ENCODE assay signal across 15 mouse cellular contexts in the genomic region with DNA sequence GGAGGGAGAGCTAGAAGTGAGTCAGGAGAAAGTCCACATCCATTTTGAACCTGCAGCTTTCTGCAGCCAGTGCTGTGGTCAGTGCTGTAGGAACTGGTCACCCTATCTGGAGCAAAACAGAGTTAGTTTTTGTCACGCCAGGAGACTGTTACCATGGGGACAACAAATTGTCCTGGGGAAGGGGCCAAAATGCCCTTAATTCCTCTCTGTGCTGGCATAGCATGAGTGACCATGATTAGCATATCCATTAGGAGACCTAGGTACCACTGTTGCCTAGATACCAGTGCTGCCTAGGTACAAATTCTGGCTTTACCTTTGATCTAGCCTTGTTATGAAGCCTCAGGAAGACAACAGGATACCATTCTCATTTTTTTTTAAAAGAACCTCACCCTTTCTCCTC.
DNase-seq lines count a peak whose midpoint lies in the region; ATAC-seq and TF ChIP-seq lines count a peak whose summit lies in the region.
"Had no signal": no experiment of that assay in that cellular context is flagged by ENCODE, and none has a peak within 500 bp of the region (broad histone marks: within the 10 kb centered on the region; RNA-seq: fewer than 3 reads in every experiment).

No protein-coding gene starts in this region.

- no peak for ATAC-seq in forebrain, embryonic 14.5 days
- ATAC-seq in stomach, postnatal 0 days (ENCODE audit: low FRiP score, low TSS enrichment) = no peak
- no peak for ATAC-seq in liver, embryonic 12.5 days

- no peaks in the 10 kb centered on the region for H3K36me3 ChIP-seq in forebrain, embryonic 14.5 days (ENCODE audit: control insufficient read depth, insufficient read depth, low read length)
- H3K36me3 ChIP-seq in forebrain, embryonic 10.5 days (replicated peaks) = no peaks in the 10 kb centered on the region
- H3K36me3 ChIP-seq in stomach, postnatal 0 days (ENCODE audit: control insufficient read depth, insufficient read depth, low read length) = no peaks in the 10 kb centered on the region
- H3K36me3 ChIP-seq in liver, embryonic 12.5 days = no peaks in the 10 kb centered on the region
- H3K36me3 ChIP-seq: heart, embryonic 13.5 days; midbrain, embryonic 12.5 days; stomach, embryonic 15.5 days had no signal

- no peak overlapping the region for H3K9ac ChIP-seq in forebrain, embryonic 14.5 days (ENCODE audit: low read length)
- H3K9ac ChIP-seq in stomach, postnatal 0 days (ENCODE audit: low read length) = no peak overlapping the region
- H3K9ac ChIP-seq in liver, embryonic 12.5 days = no peak overlapping the region
- H3K9ac ChIP-seq: heart, embryonic 13.5 days; midbrain, embryonic 12.5 days; stomach, embryonic 15.5 days had no signal

- no peaks in the 10 kb centered on the region for H3K27me3 ChIP-seq in forebrain, embryonic 14.5 days (replicated peaks; ENCODE audit: control insufficient read depth, insufficient read depth, low read length)
- no peaks in the 10 kb centered on the region for H3K27me3 ChIP-seq in forebrain, embryonic 10.5 days (ENCODE audit: poor library complexity, severe bottlenecking)
- no peaks in the 10 kb centered on the region for H3K27me3 ChIP-seq in stomach, postnatal 0 days (ENCODE audit: control insufficient read depth, insufficient read depth, low read length)
- no peaks in the 10 kb centered on the region for H3K27me3 ChIP-seq in liver, embryonic 12.5 days (replicated peaks)
- H3K27me3 ChIP-seq: heart, embryonic 13.5 days; midbrain, embryonic 12.5 days; stomach, embryonic 15.5 days had no signal

- H3K4me2 ChIP-seq in forebrain, embryonic 14.5 days (ENCODE audit: low read length) = no peak overlapping the region
- no peak overlapping the region for H3K4me2 ChIP-seq in stomach, postnatal 0 days (replicated peaks; ENCODE audit: low read depth)
- no peak overlapping the region for H3K4me2 ChIP-seq in liver, embryonic 12.5 days
- H3K4me2 ChIP-seq: heart, embryonic 13.5 days; midbrain, embryonic 12.5 days; stomach, embryonic 15.5 days had no signal

- TF ChIP-seq EP300 in stomach, postnatal 0 days (optimal IDR thresholded peaks at IDR 0.05) = no peak

- H3K4me1 ChIP-seq in forebrain, embryonic 14.5 days (ENCODE audit: control insufficient read depth, insufficient read depth, low read length) = no peaks in the 10 kb centered on the region
- H3K4me1 ChIP-seq in forebrain, embryonic 10.5 days = peaks cover 5% of the 10 kb centered on the region
- H3K4me1 ChIP-seq in stomach, postnatal 0 days (replicated peaks; ENCODE audit: control insufficient read depth, insufficient read depth) = no peaks in the 10 kb centered on the region
- no peaks in the 10 kb centered on the region for H3K4me1 ChIP-seq in liver, embryonic 12.5 days
- H3K4me1 ChIP-seq: heart, embryonic 13.5 days; stomach, embryonic 15.5 days had no signal

- WGBS in forebrain, embryonic 14.5 days = 21% methylated on average over 1 of the region's 1 CpGs
- 36% methylated on average over 1 of the region's 1 CpGs for WGBS in forebrain, embryonic 10.5 days
- 16% methylated on average over 1 of the region's 1 CpGs for WGBS in stomach, postnatal 0 days
- WGBS in liver, embryonic 12.5 days (ENCODE audit: insufficient replicate concordance) = 31% methylated on average over 1 of the region's 1 CpGs

- peak; percentile 20 for DNase-seq in forebrain, embryonic 14.5 days (ENCODE audit: low spot score)
- DNase-seq in forebrain, embryonic 10.5 days (ENCODE audit: extremely low spot score, low spot score) = no peak
- peak; percentile 21 for DNase-seq in layer of hippocampus, adult 11-12 months (ENCODE audit: low spot score)
- DNase-seq in layer of hippocampus, adult 9-10 months (ENCODE audit: low spot score) = no peak
- peak; percentile 9 to 16 for DNase-seq in right cerebral cortex, postnatal 36 days (ENCODE audit: low spot score in 2 of 2)
- DNase-seq in right cerebral cortex, postnatal 4 days = no peak
- no peak for DNase-seq in stomach, postnatal 0 days (ENCODE audit: low spot score)
- DNase-seq: lung, adult 18-20 months; lung, postnatal 36 days; spleen, adult 18-20 months; thymus, postnatal 14 days had no signal

- H3K27ac ChIP-seq in forebrain, embryonic 14.5 days (ENCODE audit: low read depth, low read length) = no peak overlapping the region
- no peak overlapping the region for H3K27ac ChIP-seq in forebrain, embryonic 10.5 days
- no peak overlapping the region for H3K27ac ChIP-seq in stomach, postnatal 0 days (replicated peaks)
- H3K27ac ChIP-seq in liver, embryonic 12.5 days = no peak overlapping the region
- H3K27ac ChIP-seq: heart, embryonic 13.5 days; midbrain, embryonic 12.5 days; stomach, embryonic 15.5 days had no signal

- H3K4me3 ChIP-seq in forebrain, embryonic 14.5 days (ENCODE audit: low read depth, low read length) = no peak overlapping the region
- H3K4me3 ChIP-seq in forebrain, embryonic 10.5 days = no peak overlapping the region
- H3K4me3 ChIP-seq in stomach, postnatal 0 days (ENCODE audit: low read depth, low read length) = no peak overlapping the region
- no peak overlapping the region for H3K4me3 ChIP-seq in liver, embryonic 12.5 days
- H3K4me3 ChIP-seq: heart, embryonic 13.5 days; midbrain, embryonic 12.5 days; stomach, embryonic 15.5 days had no signal

- TF ChIP-seq CTCF in stomach, postnatal 0 days (IDR thresholded peaks at IDR 0.05; ENCODE audit: low read depth) = no peak

- H3K9me3 ChIP-seq in forebrain, embryonic 14.5 days (replicated peaks; ENCODE audit: control insufficient read depth, low read length) = no peaks in the 10 kb centered on the region
- no peaks in the 10 kb centered on the region for H3K9me3 ChIP-seq in forebrain, embryonic 10.5 days
- no peaks in the 10 kb centered on the region for H3K9me3 ChIP-seq in stomach, postnatal 0 days (ENCODE audit: control insufficient read depth, low read length)
- no peaks in the 10 kb centered on the region for H3K9me3 ChIP-seq in liver, embryonic 12.5 days (replicated peaks)
- H3K9me3 ChIP-seq: heart, embryonic 13.5 days; midbrain, embryonic 12.5 days; stomach, embryonic 15.5 days had no signal

Comparison
In these comparisons a context has a peak if more than half of its experiments do, and no peak if none do; other contexts are left out.
1. DNase-seq: peak in forebrain, embryonic 14.5 days (single experiment), layer of hippocampus, adult 11-12 months (single experiment) and right cerebral cortex, postnatal 36 days (2 of 2); none in forebrain, embryonic 10.5 days (single experiment), layer of hippocampus, adult 9-10 months (single experiment), right cerebral cortex, postnatal 4 days (single experiment) and stomach, postnatal 0 days (single experiment).